Mouse (Mus musculus): Measurements from ENCODE around the gene Map3k3. TPM values are rescaled to one million over a fixed set of nuclear protein-coding genes. Genes with fewer than 3 reads are reported as not detected.

Map3k3 gene
- polyA plus RNA-seq (2015; fragmentation: Nextera tagmentation; extraction: Ambion mirVana) = 22.6 and 28.2 TPM in 2 replicates

- no peaks in the 10 kb centered on the region for H3K9me3 ChIP-seq
- H3K9ac ChIP-seq = peak within 1 kb of the TSS; percentile 97
- peak within 1 kb of the TSS; percentile 99 for H3K27ac ChIP-seq
- no peaks in the 10 kb centered on the region for H3K36me3 ChIP-seq
- ATAC-seq (ENCODE audit: borderline replicate concordance, extremely low read depth, low FRiP score, low TSS enrichment) = peak; percentile 99
- H3K4me1 ChIP-seq = peaks cover 24% of the 10 kb centered on the region
- H3K4me2 ChIP-seq = peak within 1 kb of the TSS; percentile 70
- no peaks in the 10 kb centered on the region for H3K27me3 ChIP-seq
- peak within 1 kb of the TSS; percentile 88 for H3K4me3 ChIP-seq
- under 1% methylated on average over 69 of the region's 69 CpGs for WGBS
Observed at GRCm38 (mm10) chr11:106083708-106084701, at the start of gene Map3k3. Gene Map3k3, plus strand, starts transcription at chr11:106084613.

GRCm38 (mm10) chr11:106034986-106035385 is 49.4 kb upstream of the Map3k3 start:
- H3K36me3 ChIP-seq = no peaks in the 10 kb centered on the region
- H3K27me3 ChIP-seq = no peaks in the 10 kb centered on the region
- no peaks in the 10 kb centered on the region for H3K9me3 ChIP-seq
- H3K4me1 ChIP-seq = peaks cover 22% of the 10 kb centered on the region
- ATAC-seq (ENCODE audit: borderline replicate concordance, extremely low read depth, low FRiP score, low TSS enrichment) = no peak
- no peak overlapping the region for H3K27ac ChIP-seq
- H3K4me3 ChIP-seq = no peak overlapping the region
- no peak overlapping the region for H3K9ac ChIP-seq
- no peak overlapping the region for H3K4me2 ChIP-seq
- WGBS = 78% methylated on average over 9 of the region's 9 CpGs

GRCm38 (mm10) chr11:106036548-106037417 is 47.6 kb upstream of the Map3k3 start, which contains the start of gene Dcaf7:
Gene Dcaf7, plus strand, starts transcription at chr11:106036872.
- under 1% methylated on average over 65 of the region's 66 CpGs for WGBS
- peak within 1 kb of the TSS; percentile 90 for H3K4me2 ChIP-seq
- no peaks in the 10 kb centered on the region for H3K27me3 ChIP-seq
- peak within 1 kb of the TSS; percentile 88 for H3K27ac ChIP-seq
- H3K4me3 ChIP-seq = peak within 1 kb of the TSS; percentile 85
- ATAC-seq (ENCODE audit: borderline replicate concordance, extremely low read depth, low FRiP score, low TSS enrichment) = peak; percentile 99
- peaks cover 22% of the 10 kb centered on the region for H3K4me1 ChIP-seq
- no peaks in the 10 kb centered on the region for H3K36me3 ChIP-seq
- peak within 1 kb of the TSS; percentile 82 for H3K9ac ChIP-seq
- no peaks in the 10 kb centered on the region for H3K9me3 ChIP-seq

- under 1% methylated on average over 13 of the region's 13 CpGs for WGBS
Observed at GRCm38 (mm10) chr11:106037418-106037751, 47.0 kb upstream of the Map3k3 start.

GRCm38 (mm10) chr11:106044349-106044748 is 40.1 kb upstream of the Map3k3 start:
- no peak overlapping the region for H3K4me3 ChIP-seq
- H3K27me3 ChIP-seq = no peaks in the 10 kb centered on the region
- no peaks in the 10 kb centered on the region for H3K9me3 ChIP-seq
- H3K36me3 ChIP-seq = peaks cover 25% of the 10 kb centered on the region
- no peak for ATAC-seq (ENCODE audit: borderline replicate concordance, extremely low read depth, low FRiP score, low TSS enrichment)
- H3K4me2 ChIP-seq = no peak overlapping the region
- H3K27ac ChIP-seq = no peak overlapping the region
- H3K4me1 ChIP-seq = no peaks in the 10 kb centered on the region
- H3K9ac ChIP-seq = no peak overlapping the region

More at GRCm38 (mm10) chr11:106037418-106037751, 47.0 kb upstream of the Map3k3 start:
- Histone ChIP-seq H3K27ac (peak overlapping the region; percentile 88), H3K4me2 (peak overlapping the region; percentile 90), H3K27me3 (no peaks in the 10 kb centered on the region), H3K4me3 (peak overlapping the region; percentile 85), H3K9ac (peak overlapping the region; percentile 82), H3K36me3 (no peaks in the 10 kb centered on the region), H3K4me1 (peaks cover 22% of the 10 kb centered on the region), H3K9me3 (no peaks in the 10 kb centered on the region)
- peak; percentile 5; the same call in 1 of the 2 replicates for ATAC-seq (ENCODE audit: borderline replicate concordance, extremely low read depth, low FRiP score, low TSS enrichment)

GRCm38 (mm10) chr11:106045256-106045655 is 39.2 kb upstream of the Map3k3 start:
- Histone ChIP-seq H3K9ac (no peak overlapping the region), H3K27me3 (no peaks in the 10 kb centered on the region), H3K4me2 (no peak overlapping the region), H3K36me3 (peaks cover 28% of the 10 kb centered on the region), H3K4me3 (no peak overlapping the region), H3K4me1 (no peaks in the 10 kb centered on the region), H3K27ac (no peak overlapping the region), H3K9me3 (no peaks in the 10 kb centered on the region)
- WGBS = 93% methylated on average over 1 of the region's 1 CpGs
- ATAC-seq (ENCODE audit: borderline replicate concordance, extremely low read depth, low FRiP score, low TSS enrichment) = no peak

- WGBS = 95% methylated on average over 3 of the region's 3 CpGs
Observed at GRCm38 (mm10) chr11:106045780-106046179, 38.6 kb upstream of the Map3k3 start.

GRCm38 (mm10) chr11:106046584-106046983 is 37.8 kb upstream of the Map3k3 start:
- Histone ChIP-seq H3K27ac (no peak overlapping the region), H3K27me3 (no peaks in the 10 kb centered on the region), H3K4me1 (no peaks in the 10 kb centered on the region), H3K36me3 (peaks cover 38% of the 10 kb centered on the region), H3K4me2 (no peak overlapping the region), H3K9ac (no peak overlapping the region), H3K4me3 (no peak overlapping the region), H3K9me3 (no peaks in the 10 kb centered on the region)
- ATAC-seq (ENCODE audit: borderline replicate concordance, extremely low read depth, low FRiP score, low TSS enrichment) = no peak
- 78% methylated on average over 9 of the region's 9 CpGs for WGBS

More at GRCm38 (mm10) chr11:106045780-106046179, 38.6 kb upstream of the Map3k3 start:
- peaks cover 31% of the 10 kb centered on the region for H3K36me3 ChIP-seq
- no peaks in the 10 kb centered on the region for H3K9me3 ChIP-seq
- no peaks in the 10 kb centered on the region for H3K27me3 ChIP-seq
- H3K4me1 ChIP-seq = no peaks in the 10 kb centered on the region
- H3K4me3 ChIP-seq = no peak overlapping the region
- ATAC-seq (ENCODE audit: borderline replicate concordance, extremely low read depth, low FRiP score, low TSS enrichment) = no peak
- no peak overlapping the region for H3K27ac ChIP-seq
- no peak overlapping the region for H3K4me2 ChIP-seq
- no peak overlapping the region for H3K9ac ChIP-seq

- no peaks in the 10 kb centered on the region for H3K9me3 ChIP-seq
- no peak overlapping the region for H3K9ac ChIP-seq
- WGBS = 74% methylated on average over 2 of the region's 2 CpGs
- H3K4me2 ChIP-seq = no peak overlapping the region
- H3K27ac ChIP-seq = no peak overlapping the region
- no peak for ATAC-seq (ENCODE audit: borderline replicate concordance, extremely low read depth, low FRiP score, low TSS enrichment)
- no peaks in the 10 kb centered on the region for H3K27me3 ChIP-seq
- H3K36me3 ChIP-seq = peaks cover 87% of the 10 kb centered on the region
- H3K4me1 ChIP-seq = no peaks in the 10 kb centered on the region
- no peak overlapping the region for H3K4me3 ChIP-seq
Observed at GRCm38 (mm10) chr11:106053921-106054320, 30.5 kb upstream of the Map3k3 start.

GRCm38 (mm10) chr11:106054600-106054999 is 29.8 kb upstream of the Map3k3 start:
- Histone ChIP-seq H3K4me3 (no peak overlapping the region), H3K4me2 (no peak overlapping the region), H3K27ac (no peak overlapping the region), H3K27me3 (no peaks in the 10 kb centered on the region), H3K4me1 (no peaks in the 10 kb centered on the region), H3K9ac (no peak overlapping the region), H3K9me3 (no peaks in the 10 kb centered on the region), H3K36me3 (peaks cover 89% of the 10 kb centered on the region)
- ATAC-seq (ENCODE audit: borderline replicate concordance, extremely low read depth, low FRiP score, low TSS enrichment) = no peak
- 89% methylated on average over 8 of the region's 8 CpGs for WGBS

- no peak overlapping the region for H3K27ac ChIP-seq
Observed at GRCm38 (mm10) chr11:106055341-106055740, 29.1 kb upstream of the Map3k3 start.

More at GRCm38 (mm10) chr11:106055341-106055740, 29.1 kb upstream of the Map3k3 start:
- Histone ChIP-seq H3K9ac (no peak overlapping the region), H3K4me3 (no peak overlapping the region), H3K9me3 (no peaks in the 10 kb centered on the region), H3K27me3 (no peaks in the 10 kb centered on the region), H3K36me3 (peaks cover 91% of the 10 kb centered on the region), H3K4me2 (no peak overlapping the region), H3K4me1 (no peaks in the 10 kb centered on the region)
- 88% methylated on average over 6 of the region's 6 CpGs for WGBS
- no peak for ATAC-seq (ENCODE audit: borderline replicate concordance, extremely low read depth, low FRiP score, low TSS enrichment)

All from lung, embryonic 15.5 days (tissue).